Mouse (Mus musculus) MEL (cell line): ENCODE results near the gene Kcnh8. TPM values are rescaled to one million over a fixed set of nuclear protein-coding genes. Genes with fewer than 3 reads are reported as not detected.

Experiments
- DNase-seq: peaks from one replicate; pipeline ENCODE4 v3.0.0; 2011; ENCODE audit warnings: low read depth, low spot score
- H3K27ac ChIP-seq: 2 replicates; pipeline ENCODE4 v1.5.1; 2012; ENCODE audit warnings: low read depth, mild to moderate bottlenecking, control low read depth, low read length, moderate library complexity; ENCODE audit not compliant: control insufficient read depth
- H3K27me3 ChIP-seq, 2 experiments: fragments of 150-350 bp in 1 of 2; sonication (generic) in 1 of 2; 2 replicates each; pipeline ENCODE4 v1.6.1; 2012; ENCODE audit warnings: low read length in 2 of 2, mild to moderate bottlenecking in 2 of 2, improper control_type of control experiment in 1 of 2, moderate library complexity in 1 of 2; ENCODE audit not compliant: insufficient read depth in 2 of 2, control insufficient read depth in 1 of 2
- H3K36me3 ChIP-seq, 2 experiments: 2 replicates each; pipeline ENCODE4 v1.6.1; 2012 to 2014; ENCODE audit warnings: low read length in 2 of 2, improper control_type of control experiment in 1 of 2, inconsistent platforms in 1 of 2, mild to moderate bottlenecking in 1 of 2; ENCODE audit not compliant: insufficient read depth in 2 of 2, control insufficient read depth in 1 of 2
- H3K4me1 ChIP-seq, 2 experiments: fragments of 150-350 bp in 1 of 2; sonication (generic) in 1 of 2; 2 replicates each; pipeline ENCODE4 v1.6.1; 2012; ENCODE audit warnings: low read length in 2 of 2, improper control_type of control experiment in 1 of 2, mild to moderate bottlenecking in 1 of 2; ENCODE audit not compliant: insufficient read depth in 2 of 2, control insufficient read depth in 1 of 2
- H3K4me3 ChIP-seq, 2 experiments: fragments of 150-350 bp in 1 of 2; sonication (generic) in 1 of 2; 2 replicates each; pipeline ENCODE4 v1.5.1; 2012; ENCODE audit warnings: low read depth in 2 of 2, low read length in 2 of 2, mild to moderate bottlenecking in 2 of 2, moderate library complexity in 2 of 2, control low read depth in 1 of 2, improper control_type of control experiment in 1 of 2; ENCODE audit not compliant: control insufficient read depth in 1 of 2, insufficient read depth in 1 of 2
- H3K79me2 ChIP-seq: 2 replicates; pipeline ENCODE4 v1.6.1; 2012; ENCODE audit warnings: mild to moderate bottlenecking, low read length, moderate library complexity; ENCODE audit not compliant: control insufficient read depth, poor library complexity, insufficient read depth
- H3K9ac ChIP-seq: 2 replicates; pipeline ENCODE4 v1.6.1; 2012; ENCODE audit warnings: low read depth, mild to moderate bottlenecking, control low read depth, low read length, moderate library complexity; ENCODE audit not compliant: control insufficient read depth, poor library complexity, severe bottlenecking
- H3K9me3 ChIP-seq: fragments of 150-350 bp; sonication (generic); replicated peaks from 2 replicates; pipeline ENCODE4 v1.6.1; 2012; ENCODE audit warnings: mild to moderate bottlenecking, low read length, improper control_type of control experiment, moderate library complexity; ENCODE audit not compliant: insufficient read depth
- BHLHE40 ChIP-seq: IDR thresholded peaks from 2 replicates; pipeline ENCODE4 v1.6.1; 2012; ENCODE audit warnings: low read depth, mild to moderate bottlenecking, inconsistent platforms, low read length, improper control_type of control experiment, borderline replicate concordance
- CHD1 ChIP-seq: IDR thresholded peaks from 2 replicates; pipeline ENCODE4 v1.6.1; 2012; ENCODE audit warnings: low read depth, mild to moderate bottlenecking, inconsistent platforms, low read length, improper control_type of control experiment
- CHD2 ChIP-seq: IDR thresholded peaks from 2 replicates; pipeline ENCODE4 v1.6.1; 2011; ENCODE audit warnings: low read length, improper control_type of control experiment
- ETS1 ChIP-seq: IDR thresholded peaks from 2 replicates; pipeline ENCODE4 v1.6.1; 2012; ENCODE audit warnings: low read depth, mild to moderate bottlenecking, inconsistent platforms, low read length, improper control_type of control experiment, moderate library complexity
- GABPA ChIP-seq: IDR thresholded peaks from 2 replicates; pipeline ENCODE4 v1.6.1; 2012; ENCODE audit warnings: low read depth, mild to moderate bottlenecking, inconsistent platforms, low read length, improper control_type of control experiment, moderate library complexity
- JUND ChIP-seq: IDR thresholded peaks from 2 replicates; pipeline ENCODE4 v1.6.1; 2011; ENCODE audit warnings: low read depth, mild to moderate bottlenecking, improper control_type of control experiment, low read length
- MAFK ChIP-seq: IDR thresholded peaks from 2 replicates; pipeline ENCODE4 v1.6.1; 2011; ENCODE audit warnings: low read depth, mild to moderate bottlenecking, low read length, improper control_type of control experiment, borderline replicate concordance
- MXI1 ChIP-seq: IDR thresholded peaks from 2 replicates; pipeline ENCODE4 v1.6.1; 2011; ENCODE audit warnings: mild to moderate bottlenecking, low read depth, low read length, improper control_type of control experiment
- MYB ChIP-seq: IDR thresholded peaks from 2 replicates; pipeline ENCODE4 v1.6.1; 2011; ENCODE audit warnings: mild to moderate bottlenecking, low read depth, low read length, improper control_type of control experiment
- MYC ChIP-seq: IDR thresholded peaks from 2 replicates; pipeline ENCODE4 v1.6.1; 2011; ENCODE audit warnings: low read depth, mild to moderate bottlenecking, low read length, improper control_type of control experiment, moderate library complexity
- POLR2A ChIP-seq, 2 experiments: IDR thresholded peaks; 2 replicates each; pipeline ENCODE4 v1.6.1; 2011 to 2012; ENCODE audit warnings: low read length in 2 of 2, mild to moderate bottlenecking in 2 of 2, control low read depth in 1 of 2, improper control_type of control experiment in 1 of 2, low read depth in 1 of 2, moderate library complexity in 1 of 2; ENCODE audit not compliant: control insufficient read depth in 1 of 2, insufficient read depth in 1 of 2, poor library complexity in 1 of 2
- RCOR1 ChIP-seq: IDR thresholded peaks from 2 replicates; pipeline ENCODE4 v1.6.1; 2012; ENCODE audit warnings: low read depth, mild to moderate bottlenecking, inconsistent platforms, low read length, improper control_type of control experiment
- TCF12 ChIP-seq: IDR thresholded peaks from 2 replicates; pipeline ENCODE4 v1.6.1; 2014; ENCODE audit warnings: low read depth, mild to moderate bottlenecking, inconsistent platforms, low read length, improper control_type of control experiment, moderate library complexity
- USF1 ChIP-seq: IDR thresholded peaks from 2 replicates; pipeline ENCODE4 v1.6.1; 2014; ENCODE audit warnings: low read depth, mild to moderate bottlenecking, inconsistent platforms, low read length, improper control_type of control experiment, moderate library complexity
- USF2 ChIP-seq, 2 experiments: IDR thresholded peaks; 2 replicates each; pipeline ENCODE4 v1.6.1; 2011 to 2012; ENCODE audit warnings: improper control_type of control experiment in 2 of 2, low read length in 2 of 2, borderline replicate concordance in 1 of 2, inconsistent platforms in 1 of 2, low read depth in 1 of 2, mild to moderate bottlenecking in 1 of 2; ENCODE audit not compliant: insufficient read depth in 1 of 2
- ZC3H11A ChIP-seq: IDR thresholded peaks from 2 replicates; pipeline ENCODE4 v1.6.1; 2012; ENCODE audit warnings: low read depth, mild to moderate bottlenecking, inconsistent platforms, low read length, improper control_type of control experiment
- ZKSCAN1 ChIP-seq: IDR thresholded peaks from 2 replicates; pipeline ENCODE4 v1.6.1; 2012; ENCODE audit warnings: low read depth, mild to moderate bottlenecking, inconsistent platforms, low read length, improper control_type of control experiment, moderate library complexity
- polyA plus RNA-seq, 2 experiments: library from polyadenylated mRNA; stranded (reverse) in 1 of 2; unstranded in 1 of 2; fragments of >175 nt in 1 of 2; fragments of >200 nt in 1 of 2; gene quantifications; 2 replicates each; pipeline versions ENCODE4 v1.2.1 to v1.2.4; 2012; ENCODE audit warnings: low replicate concordance in 2 of 2, low read depth in 1 of 2; ENCODE audit not compliant: insufficient read length in 2 of 2, insufficient read depth in 1 of 2, missing spikeins in 1 of 2
- total RNA-seq: library from RNA; depleted of rRNA; stranded (reverse); fragments of 300-350 nt; gene quantifications from 2 replicates; pipeline ENCODE4 v1.2.3, GENCODE M21; 2012

Gene Kcnh8
- total and polyA plus RNA-seq, 3 experiments, result not detected

DNA sequence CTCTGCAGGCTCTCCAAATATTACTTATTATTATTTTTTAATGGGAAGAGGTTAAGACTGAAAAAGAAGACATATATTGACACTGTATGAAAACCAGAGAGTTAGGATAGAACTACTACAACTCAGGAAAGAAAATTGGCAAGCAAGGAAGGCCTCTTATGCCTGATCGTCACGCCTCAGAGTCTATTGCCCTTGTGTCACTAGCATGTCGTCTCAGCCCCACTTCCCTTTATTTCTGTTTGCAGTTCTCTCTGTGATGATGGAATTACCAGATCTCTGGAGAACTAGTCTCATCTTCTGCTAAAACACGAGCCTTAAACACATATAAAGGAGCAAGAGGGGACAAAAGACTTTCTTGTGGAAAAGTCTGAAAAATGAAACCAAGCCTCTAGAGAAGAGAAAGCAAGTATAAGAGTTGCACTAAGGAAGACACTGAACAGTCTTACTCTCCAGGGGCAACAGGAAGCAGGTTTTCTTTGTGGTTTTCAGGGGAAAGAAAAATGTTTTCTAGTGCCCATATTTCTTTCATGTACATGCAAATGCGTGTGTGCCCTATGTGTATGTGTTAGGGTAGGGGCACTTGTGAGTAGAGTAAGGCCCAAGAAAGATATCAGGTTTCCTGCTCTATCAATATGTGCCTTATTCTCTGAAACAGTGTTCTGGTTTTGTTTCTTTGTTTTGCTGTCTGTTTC, 10.9 kb upstream of the Kcnh8 start:
- no peak overlapping the region for H3K27ac ChIP-seq
- no peak overlapping the region for H3K9ac ChIP-seq
- H3K4me3 ChIP-seq, result no peak overlapping the region
- no peaks in the 10 kb centered on the region for H3K79me2 ChIP-seq
- H3K27me3 ChIP-seq, result no peaks in the 10 kb centered on the region
- no peaks in the 10 kb centered on the region for H3K36me3 ChIP-seq
- H3K9me3 ChIP-seq, result no peaks in the 10 kb centered on the region
- no peak for TF ChIP-seq MYC
- TF ChIP-seq BHLHE40, result no peak
- no peak for TF ChIP-seq USF2 (IDR thresholded peaks at IDR 0.05; ENCODE audit: borderline replicate concordance in 1 of 2, insufficient read depth in 1 of 2, low read depth in 1 of 2, low read length in 2 of 2)
- no peak for TF ChIP-seq GABPA
- no peak for TF ChIP-seq CHD2
- no peak for TF ChIP-seq CHD1
- no peak for TF ChIP-seq ZC3H11A
- no peak for TF ChIP-seq TCF12
- no peak for TF ChIP-seq MYB
- no peak for TF ChIP-seq MAFK
- TF ChIP-seq MXI1, result no peak
- TF ChIP-seq USF1, result no peak
- TF ChIP-seq ZKSCAN1, result no peak
- no peak for TF ChIP-seq JUND
- TF ChIP-seq RCOR1, result no peak
- TF ChIP-seq POLR2A (IDR thresholded peaks at IDR 0.05; ENCODE audit: control insufficient read depth in 1 of 2, insufficient read depth in 1 of 2, low read depth in 1 of 2, low read length in 2 of 2, poor library complexity in 1 of 2), result no peak
- DNase-seq, result no peak
- no peaks in the 10 kb centered on the region for H3K4me1 ChIP-seq

DNA sequence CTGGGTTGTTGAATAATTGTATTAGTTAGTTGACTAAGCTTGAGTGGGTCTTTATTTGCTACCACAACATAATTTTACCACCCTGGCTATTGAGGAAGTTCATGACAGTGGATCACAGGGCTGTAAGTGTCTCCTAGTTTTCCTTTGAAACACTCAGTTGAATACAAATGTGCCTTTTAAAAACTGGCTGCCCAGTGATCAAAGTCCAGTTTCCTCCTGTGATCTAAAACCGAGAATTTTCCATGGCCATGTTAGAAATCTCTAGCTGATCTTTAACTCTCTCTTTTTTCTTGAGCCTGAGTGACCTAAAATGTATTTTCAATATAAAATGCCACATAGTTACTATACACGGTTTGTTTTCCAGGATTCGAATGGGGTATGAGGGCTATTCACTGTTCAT, 3.4 kb upstream of the Kcnh8 start:
- TF ChIP-seq ETS1, result no peak
- Histone ChIP-seq H3K4me3 (no peak overlapping the region), H3K4me1 (no peaks in the 10 kb centered on the region), H3K27me3 (no peaks in the 10 kb centered on the region), H3K9ac (no peak overlapping the region), H3K79me2 (no peaks in the 10 kb centered on the region), H3K9me3 (no peaks in the 10 kb centered on the region), H3K27ac (no peak overlapping the region), H3K36me3 (no peaks in the 10 kb centered on the region)
- no peak for DNase-seq
